Mouse (Mus musculus): ENCODE data around the gene Nrip1. TPM values are rescaled to one million over a fixed set of nuclear protein-coding genes. Genes with fewer than 3 reads are reported as not detected.

Gene Nrip1
- total RNA-seq, 2 experiments from 2014 or later, result 75.5 to 93.1 TPM

- no peak for DNase-seq (ENCODE audit: low spot score in 2 of 2)
These were observed 25.8 kb downstream of the Nrip1 start for GRCm38 (mm10) chr16:76347719-76348421.

- no peak for DNase-seq (ENCODE audit: low spot score in 2 of 2)
These were observed 27.3 kb downstream of the Nrip1 start for GRCm38 (mm10) chr16:76346371-76346770.

- DNase-seq (ENCODE audit: low spot score in 2 of 2), result no peak
These were observed 28.8 kb downstream of the Nrip1 start for GRCm38 (mm10) chr16:76344761-76345368.

GRCm38 (mm10) chr16:76344030-76344429, 29.6 kb downstream of the Nrip1 start:
- DNase-seq (ENCODE audit: low spot score in 2 of 2), result no peak

- no peak for DNase-seq (ENCODE audit: low spot score in 2 of 2)
These were observed 32.0 kb downstream of the Nrip1 start for GRCm38 (mm10) chr16:76341636-76342035.

DNA sequence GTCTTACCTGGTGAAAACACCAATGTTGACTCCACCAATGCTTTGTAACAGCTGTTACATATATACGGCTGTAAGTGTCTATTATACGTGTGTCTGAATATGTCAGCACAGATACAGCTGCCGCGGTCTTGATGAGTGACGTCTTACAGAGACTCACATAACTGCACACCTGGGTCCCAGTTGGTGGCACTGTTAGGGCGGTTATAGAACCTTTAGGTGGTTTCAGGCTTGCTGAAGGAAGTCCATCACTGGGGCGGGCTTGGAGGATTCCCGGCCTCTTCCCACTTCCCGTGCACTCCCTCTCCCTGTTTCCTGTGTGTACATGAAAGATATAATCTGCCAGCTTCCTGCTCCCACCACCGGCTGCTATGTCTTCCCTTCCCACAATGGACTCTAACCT, 34.4 kb downstream of the Nrip1 start:
- DNase-seq (ENCODE audit: low spot score in 2 of 2), result no peak

- DNase-seq (ENCODE audit: low spot score in 2 of 2), result no peak
These were observed 36.3 kb downstream of the Nrip1 start for GRCm38 (mm10) chr16:76337351-76337750.

DNA sequence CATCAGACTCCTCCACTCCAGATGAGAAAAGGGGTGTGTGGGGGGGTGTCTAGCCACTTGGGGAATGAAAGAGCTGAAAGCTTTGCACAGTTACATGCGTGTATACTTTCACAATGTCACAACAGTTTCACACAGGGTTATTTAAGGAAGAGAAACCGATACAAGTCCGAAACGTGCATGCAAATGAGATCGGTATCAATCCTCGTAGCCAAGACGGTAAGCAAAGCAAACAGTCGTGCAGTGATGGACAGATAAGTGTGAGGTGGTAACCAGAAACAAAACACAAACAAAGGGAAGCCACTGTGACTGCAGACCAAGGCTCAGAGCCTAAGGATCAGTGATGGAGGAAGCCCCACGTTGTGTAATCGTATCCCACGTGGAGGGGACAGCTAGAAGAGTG, 36.7 kb downstream of the Nrip1 start:
- no peak for DNase-seq (ENCODE audit: low spot score in 2 of 2)

GRCm38 (mm10) chr16:76335913-76336312, 37.7 kb downstream of the Nrip1 start:
- DNase-seq (ENCODE audit: low spot score in 2 of 2), result no peak

DNA sequence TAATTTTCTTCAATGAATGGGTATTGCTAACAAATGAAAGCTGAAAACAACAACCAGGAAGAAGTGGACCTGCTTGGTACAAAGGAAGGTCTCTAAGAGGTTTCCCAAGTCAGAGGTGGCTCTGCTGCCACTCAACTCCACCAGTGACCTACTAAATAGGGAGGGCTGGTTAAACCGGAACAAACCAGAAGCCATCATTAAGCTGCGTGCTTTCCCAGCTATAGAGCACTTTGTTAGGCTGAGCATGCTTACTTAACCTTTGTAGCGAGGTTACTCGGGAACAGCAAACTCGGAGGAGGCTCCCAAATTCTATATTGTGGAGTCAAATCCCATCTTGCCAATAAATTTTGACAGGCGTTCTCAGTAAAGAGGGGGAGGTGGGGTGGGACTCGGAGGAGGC, 41.5 kb downstream of the Nrip1 start:
- DNase-seq (ENCODE audit: low spot score in 2 of 2), result peak in 1 of 2 experiments; percentile 12

DNA sequence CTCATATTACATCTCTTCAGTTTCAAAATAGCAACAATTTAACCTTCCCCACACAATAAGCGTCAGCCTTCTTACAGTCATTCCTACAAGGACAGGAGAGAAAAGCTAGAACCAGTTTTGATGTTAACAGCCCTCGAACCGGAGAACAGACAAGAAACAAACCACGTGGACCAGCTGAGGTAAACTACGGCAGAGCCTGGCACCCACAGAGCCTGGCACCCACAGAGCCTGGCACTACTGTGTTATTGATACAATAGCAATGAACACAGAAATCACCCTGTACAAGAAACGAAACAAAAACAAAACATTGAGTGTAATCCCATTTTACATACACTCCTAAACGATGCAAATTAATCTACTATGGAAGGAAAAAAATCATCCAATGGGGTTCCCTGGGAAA, 42.4 kb downstream of the Nrip1 start:
- no peak for DNase-seq (ENCODE audit: low spot score in 2 of 2)

- DNase-seq (ENCODE audit: low spot score in 2 of 2), result no peak
These were observed 48.3 kb downstream of the Nrip1 start for GRCm38 (mm10) chr16:76325315-76325710.

GRCm38 (mm10) chr16:76324411-76325314, 49.0 kb downstream of the Nrip1 start:
- no peak for DNase-seq (ENCODE audit: low spot score in 2 of 2)

GRCm38 (mm10) chr16:76323594-76324307, 49.9 kb downstream of the Nrip1 start:
- DNase-seq (ENCODE audit: low spot score in 2 of 2), result no peak

GRCm38 (mm10) chr16:76323141-76323540, 50.5 kb downstream of the Nrip1 start:
- no peak for DNase-seq (ENCODE audit: low spot score in 2 of 2)

- DNase-seq (ENCODE audit: low spot score in 2 of 2), result peak; percentile 23 to 52
These were observed 52.0 kb downstream of the Nrip1 start for GRCm38 (mm10) chr16:76321527-76322165.

DNA sequence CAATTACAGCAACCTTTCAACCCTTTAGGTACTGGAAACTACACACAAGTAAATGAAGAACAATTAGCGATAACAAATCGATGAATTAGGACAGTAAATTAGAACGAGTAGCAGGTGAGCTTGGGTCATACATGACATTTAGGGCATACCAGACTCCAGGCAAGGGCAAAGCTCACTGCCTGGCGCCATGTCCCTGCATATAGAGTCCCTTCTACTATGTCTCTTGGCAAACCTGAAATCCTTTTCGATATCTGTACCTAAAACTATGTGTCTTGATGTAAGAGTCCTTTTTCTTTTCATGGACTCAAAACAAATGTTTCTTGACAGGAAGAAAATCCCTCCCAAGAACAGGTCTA, 53.5 kb downstream of the Nrip1 start:
- DNase-seq (ENCODE audit: low spot score in 2 of 2), result no peak

DNA sequence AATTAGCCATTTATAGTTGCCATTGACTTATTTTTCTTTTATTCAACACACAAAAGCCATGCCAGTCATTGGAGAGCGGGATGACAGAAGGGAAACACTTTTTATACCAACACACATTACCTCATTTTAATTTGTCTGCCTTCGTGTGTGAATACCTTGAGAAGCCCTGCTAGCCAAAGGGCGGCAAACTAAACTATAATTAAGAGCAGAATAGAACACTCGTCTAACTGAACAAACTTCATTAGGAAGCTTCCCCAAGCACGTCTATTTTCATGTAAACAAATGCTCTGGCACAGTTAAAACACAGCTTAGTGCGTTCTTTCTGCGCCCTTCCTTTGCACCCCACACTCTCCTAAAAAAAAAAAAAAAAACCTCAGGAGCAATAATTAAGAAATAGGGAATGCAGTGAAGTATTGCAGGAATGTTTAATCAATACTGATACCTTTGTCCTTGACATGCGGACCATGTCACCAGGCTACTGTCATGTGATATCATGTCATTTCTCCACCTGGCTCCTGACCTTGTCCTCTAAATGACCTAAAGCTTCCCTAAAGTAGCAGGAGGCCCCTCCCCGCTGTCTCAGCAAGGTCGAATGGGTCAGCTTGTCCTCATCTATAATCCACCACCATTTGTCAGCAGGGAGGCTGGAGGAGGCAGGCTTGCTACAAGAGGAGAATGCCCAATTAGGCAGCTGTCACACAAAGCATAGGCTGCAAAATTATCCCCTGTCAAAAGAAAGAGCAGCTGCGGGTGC, 54.1 kb downstream of the Nrip1 start:
- DNase-seq (ENCODE audit: low spot score in 2 of 2), result peak in 1 of 2 experiments; percentile 23

GRCm38 (mm10) chr16:76318331-76318922, 55.2 kb downstream of the Nrip1 start:
- peak in 1 of 2 experiments; percentile 17 for DNase-seq (ENCODE audit: low spot score in 2 of 2)

Data from adrenal gland, adult 18-20 months (tissue).